Mouse (Mus musculus) heart, embryonic 12.5 days (tissue): ENCODE results near the gene Spats2. TPM values are rescaled to one million over a fixed set of nuclear protein-coding genes. Genes with fewer than 3 reads are reported as not detected.

Experiments used
- microRNA-seq: library from miRNA; unstranded; fragments of <30 nt; microRNA quantifications from one replicate; pipeline ENCODE4, GENCODE M21; 2017
- polyA plus RNA-seq: library from polyadenylated mRNA; unstranded; fragments of >200 nt; fragmentation: Nextera tagmentation; extraction: Ambion mirVana; gene quantifications from 2 replicates; pipeline ENCODE4 v1.2.1, GENCODE M21; 2016

The Spats2 gene
- polyA plus RNA-seq, 1 experiment from 2014 or later = 57.2 TPM

Small RNA genes lying within 50 kb of the gene (microRNA-seq; reads per million reads assigned to microRNA genes)
- gene Mir6960 = 0.71 reads per million

Other genes with a start within 250 kb of the Spats2 start
- gene Rhebl1, start 231.4 kb upstream of the Spats2 start, polyA plus RNA-seq = 4.3 and 6.1 TPM in 2 replicates
- gene Dhh, start 227.4 kb upstream of the Spats2 start, polyA plus RNA-seq = 4.5 and 4.6 TPM in 2 replicates
- gene Lmbr1l, start 207.7 kb upstream of the Spats2 start, polyA plus RNA-seq = 16.9 and 17.2 TPM in 2 replicates
- gene Tuba1b, start 191.4 kb upstream of the Spats2 start, polyA plus RNA-seq = 1,481 and 1,517 TPM in 2 replicates
- not detected in 2 replicates for gene Gm49450, start 172.4 kb upstream of the Spats2 start, polyA plus RNA-seq
- gene Tuba1a, start 172.2 kb upstream of the Spats2 start, polyA plus RNA-seq = 1,110 and 1,118 TPM in 2 replicates
- 135 and 139 TPM in 2 replicates for gene Tuba1c, start 96.0 kb upstream of the Spats2 start, polyA plus RNA-seq
- gene Prph, start 70.7 kb upstream of the Spats2 start, polyA plus RNA-seq = 0.22 and 0.50 TPM in 2 replicates
- gene Troap, start 51.3 kb upstream of the Spats2 start, polyA plus RNA-seq = 27.2 and 28.0 TPM in 2 replicates
- gene C1ql4, start 38.1 kb upstream of the Spats2 start, polyA plus RNA-seq = 0.34 and 0.46 TPM in 2 replicates
- gene Dnajc22, start 32.7 kb upstream of the Spats2 start, polyA plus RNA-seq = 1.2 TPM in 2 replicates
- 0.10 and 0.24 TPM in 2 replicates for gene Kcnh3, start 98.9 kb downstream of the Spats2 start, polyA plus RNA-seq
- 143 and 152 TPM in 2 replicates for gene Mcrs1, start 126.0 kb downstream of the Spats2 start, polyA plus RNA-seq
- gene Prpf40b, start 169.2 kb downstream of the Spats2 start, polyA plus RNA-seq = 44.0 and 44.4 TPM in 2 replicates
- 0.27 and 0.31 TPM in 2 replicates for gene Fam186b, start 170.0 kb downstream of the Spats2 start, polyA plus RNA-seq
- gene Fmnl3, start 244.6 kb downstream of the Spats2 start, polyA plus RNA-seq = 17.2 and 21.0 TPM in 2 replicates